Mouse (Mus musculus): ENCODE results near the gene Fscn3.

The Fscn3 gene

DNA sequence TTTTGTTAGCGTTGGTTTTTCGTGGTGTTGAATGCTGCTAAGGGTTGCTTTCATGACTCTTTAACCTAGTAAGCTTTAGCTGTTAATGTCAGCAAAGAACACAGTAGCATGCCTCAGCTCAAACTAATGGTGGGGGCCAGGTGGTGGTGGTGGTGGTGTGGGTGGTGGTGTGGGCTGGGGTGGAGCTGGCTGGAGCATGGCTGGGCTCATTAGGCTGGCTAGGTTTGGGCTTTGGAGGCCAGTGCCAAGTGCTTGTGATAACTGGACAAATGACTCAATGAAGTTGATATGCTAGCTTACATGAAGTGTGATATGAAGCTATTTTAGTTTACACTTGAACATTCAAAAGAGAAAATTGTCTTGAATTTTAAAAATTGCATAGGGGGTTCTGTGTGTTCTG lies 58.4 kb downstream of the Fscn3 start:
- DNase-seq (ENCODE audit: low spot score in 2 of 2) = no peak

DNA sequence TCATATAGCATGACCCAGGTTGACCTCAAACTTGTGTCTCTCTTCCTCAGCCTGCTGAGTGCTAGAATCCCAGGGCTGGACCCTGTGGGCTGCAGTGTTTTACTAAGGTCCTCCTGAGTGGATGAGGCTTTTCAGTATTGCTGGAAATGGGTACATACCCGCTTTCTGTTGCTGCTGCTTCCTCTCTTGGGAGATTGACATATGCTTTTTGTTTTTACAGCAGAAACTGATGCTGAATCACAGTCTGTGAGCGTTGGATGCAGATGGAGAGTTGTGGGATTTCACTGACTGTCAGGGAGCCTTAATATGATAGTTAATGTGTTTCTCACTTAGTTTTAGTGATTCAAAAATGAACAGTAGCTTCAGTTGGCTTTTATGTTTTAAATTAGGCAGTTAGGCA lies 58.9 kb downstream of the Fscn3 start:
- DNase-seq (ENCODE audit: low spot score in 2 of 2) = no peak

DNA sequence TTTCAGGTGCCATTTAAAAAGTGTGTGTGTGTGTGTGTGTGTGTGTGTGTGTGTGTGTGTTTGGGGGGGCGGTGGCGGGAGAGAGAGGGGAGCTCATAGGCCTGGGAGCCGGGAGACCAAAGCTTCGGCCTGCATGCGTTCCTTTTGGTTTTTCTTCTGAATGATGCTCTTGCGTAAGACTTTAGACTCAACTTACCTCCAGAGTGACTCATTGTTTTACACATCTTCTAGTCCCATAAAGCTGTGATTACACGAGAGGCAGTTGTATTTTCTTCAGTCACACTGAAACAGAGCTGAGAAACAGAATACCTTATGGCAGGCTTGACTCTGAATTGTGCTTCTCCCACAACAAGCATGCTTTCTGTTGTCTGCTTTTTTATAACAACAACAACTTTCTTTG lies 59.3 kb downstream of the Fscn3 start:
- no peak for DNase-seq (ENCODE audit: low spot score in 2 of 2)
